Mouse (Mus musculus) v-Abl transformed pro-B cells (cell line): ENCODE measurements around the gene Pax7.

ENCODE experiments used
- in situ Hi-C, 2 experiments: fragments of 400-800 bp; cut with MboI; formaldehyde crosslinking; loops; one replicate each; pipeline ENCODE4 v1.15.1; 2025; ENCODE audit not compliant: unreplicated experiment in 2 of 2

Gene Pax7

DNA sequence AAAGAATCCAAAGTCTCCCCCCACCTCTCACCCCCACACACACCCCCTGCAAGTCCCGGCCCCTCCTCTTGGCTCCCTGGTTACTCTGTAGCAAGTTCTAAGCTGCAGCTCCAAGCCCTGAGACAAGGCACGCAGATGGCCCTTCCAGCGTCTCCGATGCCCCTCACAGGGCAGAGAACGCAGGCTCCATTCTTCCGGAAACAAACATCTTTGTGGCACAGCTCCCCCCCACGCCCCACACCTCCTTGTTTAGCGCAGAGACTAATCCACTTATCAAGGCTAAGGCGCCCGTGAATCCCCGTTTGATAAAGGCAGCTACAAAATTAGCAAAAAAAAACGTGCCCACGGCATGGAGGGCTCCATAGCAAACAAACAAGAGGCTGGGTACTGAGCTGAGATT, 71.4 kb downstream of the Pax7 start:
- in situ Hi-C loops = no loop called here

GRCm38 (mm10) chr4:139760736-139761135, 72.6 kb downstream of the Pax7 start:
- in situ Hi-C loops = no loop called here

GRCm38 (mm10) chr4:139758512-139759340, 74.6 kb downstream of the Pax7 start:
- in situ Hi-C loops = no loop called here

DNA sequence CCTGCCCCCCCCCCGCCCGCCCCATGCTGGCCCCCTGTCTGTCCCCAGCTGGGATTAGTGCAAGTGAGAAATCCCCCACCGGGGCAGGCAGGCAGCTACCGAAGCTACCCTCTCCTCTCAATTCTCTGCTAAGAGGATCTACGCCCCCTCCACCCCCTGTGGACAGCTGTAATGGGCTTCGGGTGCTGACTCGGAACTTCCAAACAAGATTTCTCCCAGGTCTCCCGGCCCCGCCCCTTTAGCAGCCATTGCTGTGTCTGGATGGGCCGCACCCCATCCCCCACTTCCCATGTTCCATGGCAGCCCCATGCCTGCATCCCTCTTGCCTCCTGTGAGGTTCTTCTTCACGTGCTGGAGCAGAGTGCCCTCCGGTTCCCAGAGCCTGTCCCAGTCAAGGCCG, 76.4 kb downstream of the Pax7 start:
- in situ Hi-C loops = no loop called here

DNA sequence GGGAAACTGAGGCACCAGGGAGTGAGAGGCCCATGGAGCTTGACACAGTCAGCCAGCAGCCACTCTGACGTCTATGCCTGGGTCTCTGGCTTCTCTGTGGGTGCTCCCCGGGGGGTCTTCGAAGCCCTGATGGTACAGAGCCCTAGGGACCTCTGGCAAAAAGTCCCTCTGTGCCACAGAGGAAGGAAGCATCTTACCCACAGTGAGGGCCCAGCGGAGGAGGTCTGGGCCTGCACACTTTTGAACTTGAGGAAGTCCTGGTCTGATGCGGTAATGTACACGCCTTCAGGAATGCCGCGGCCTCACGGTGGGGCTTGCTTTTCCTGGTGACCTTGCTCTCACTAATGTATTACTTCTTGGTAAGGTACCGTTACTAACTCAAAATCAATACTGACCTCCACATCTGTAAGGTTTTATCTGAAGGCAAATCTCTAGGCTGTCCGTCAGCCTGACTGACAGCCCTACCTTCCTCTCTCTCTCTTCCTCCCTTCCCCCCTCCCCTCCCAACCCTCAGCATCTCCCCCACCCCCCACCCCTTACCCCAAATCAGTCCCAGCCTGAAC, 79.1 kb downstream of the Pax7 start:
- in situ Hi-C loops = no loop called here

GRCm38 (mm10) chr4:139750926-139751325, 82.4 kb downstream of the Pax7 start:
- in situ Hi-C loops = no loop called here

DNA sequence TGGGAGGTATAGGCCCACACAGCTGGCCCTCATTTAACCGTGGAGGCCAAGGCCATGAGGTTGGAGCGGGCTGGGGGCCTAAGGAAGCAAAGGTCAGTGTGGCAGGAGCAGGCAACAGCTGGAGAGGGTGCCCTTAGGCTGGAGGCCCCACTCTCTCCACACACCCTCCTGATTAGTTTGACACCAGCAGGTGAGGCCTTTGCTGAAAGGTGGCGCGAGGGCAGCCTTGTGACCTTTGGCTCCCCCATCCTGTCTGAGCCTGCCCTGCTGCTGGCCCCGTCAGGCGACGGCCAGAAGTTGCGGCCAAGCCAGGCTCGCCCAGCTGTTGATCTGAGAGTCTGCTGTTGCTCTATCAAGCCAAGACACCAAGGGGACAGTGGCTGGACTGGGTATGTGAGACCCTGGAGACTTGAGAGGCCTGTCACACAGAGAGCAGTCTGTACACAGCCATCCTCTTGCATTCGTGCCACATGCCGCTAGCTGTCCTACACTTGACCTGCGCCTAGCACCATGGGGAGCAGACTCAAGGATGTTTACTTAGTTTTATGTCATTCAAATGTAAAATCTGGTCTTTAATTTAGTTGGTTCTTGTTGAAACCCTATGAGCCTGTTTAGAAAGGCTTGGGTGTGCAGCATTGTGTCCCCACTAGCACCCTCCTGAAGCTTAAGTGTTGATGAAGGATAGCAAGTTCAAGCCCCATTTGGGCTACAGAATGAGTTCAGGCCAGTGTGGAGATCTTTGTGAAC, 86.0 kb downstream of the Pax7 start:
- in situ Hi-C loops = no loop called here

DNA sequence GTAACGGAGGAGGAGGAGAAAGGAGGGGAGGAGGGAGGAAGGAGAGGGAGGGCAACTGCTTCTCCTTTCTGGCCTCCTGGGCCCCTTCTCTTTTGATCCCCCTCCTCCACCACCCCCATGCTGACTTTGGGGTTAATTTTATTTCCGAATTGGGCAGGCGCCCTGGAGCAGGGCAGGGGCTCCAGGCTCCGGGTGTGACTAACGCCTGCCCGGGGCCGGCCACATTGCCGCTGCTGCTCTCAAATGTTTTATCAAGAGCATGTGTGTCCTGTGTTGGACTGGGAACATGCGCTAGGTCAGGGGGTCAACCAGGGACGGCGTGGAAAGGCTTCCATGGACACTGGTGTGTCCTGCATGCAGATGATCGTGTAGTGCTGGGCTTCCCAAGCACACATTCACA, 87.2 kb downstream of the Pax7 start:
- in situ Hi-C loops = no loop called here

DNA sequence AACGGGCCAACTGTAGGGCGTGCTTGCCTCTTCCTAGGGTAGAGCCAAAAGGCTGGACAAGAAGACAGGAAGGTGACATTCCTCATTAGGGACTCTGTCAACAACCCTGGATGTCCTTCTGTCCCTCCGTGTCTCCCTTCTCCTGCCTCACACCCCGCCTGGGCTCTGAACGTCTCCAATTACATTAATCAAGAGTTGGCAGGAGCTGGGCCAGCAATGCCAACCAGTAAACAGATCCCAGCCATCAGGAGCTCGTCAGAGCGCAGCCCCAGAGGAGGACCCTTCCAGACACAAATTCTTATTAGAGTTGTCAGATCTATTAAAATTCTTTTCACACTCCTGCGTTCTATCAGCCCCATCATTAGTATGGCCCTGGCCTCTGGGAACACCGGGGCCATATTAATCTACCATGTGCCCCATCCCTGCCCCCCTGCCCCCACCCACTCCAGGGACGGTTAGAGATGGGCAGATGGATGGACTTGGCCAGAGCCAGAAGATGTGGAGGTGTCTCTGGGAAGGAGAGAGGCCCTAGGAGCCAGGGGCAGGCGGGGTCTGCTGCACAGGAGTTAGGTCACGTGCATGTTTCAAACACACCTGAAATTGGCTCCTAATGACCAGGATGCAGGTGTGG, 88.4 kb downstream of the Pax7 start:
- in situ Hi-C loops = no loop called here

GRCm38 (mm10) chr4:139743626-139744025, 89.7 kb downstream of the Pax7 start:
- in situ Hi-C loops = no loop called here

GRCm38 (mm10) chr4:139737035-139737434, 96.3 kb downstream of the Pax7 start:
- in situ Hi-C loops = no loop called here

GRCm38 (mm10) chr4:139727101-139727500, 106.2 kb downstream of the Pax7 start:
- in situ Hi-C loops = no loop called here

GRCm38 (mm10) chr4:139725421-139725820, 107.9 kb downstream of the Pax7 start:
- in situ Hi-C loops = no loop called here

DNA sequence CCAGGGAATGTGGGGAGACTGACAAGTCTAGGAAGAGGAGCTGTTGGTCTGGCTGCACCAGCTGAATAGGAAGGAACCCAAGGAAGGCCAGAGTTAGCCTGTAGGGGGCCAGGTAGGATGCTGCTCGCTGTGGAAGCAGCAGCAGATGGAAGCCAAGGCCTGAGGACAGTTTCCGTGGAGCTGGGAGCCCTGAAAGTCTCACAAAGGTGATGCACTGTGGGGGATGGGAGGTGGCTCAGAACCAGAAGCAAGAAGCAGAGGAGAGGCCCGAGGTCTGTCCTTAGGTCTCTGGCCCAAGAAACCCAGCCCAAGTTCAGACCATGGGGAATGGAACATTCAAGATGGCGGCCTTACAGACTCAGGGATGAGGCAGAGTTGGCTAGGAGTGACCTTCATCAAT, 109.0 kb downstream of the Pax7 start:
- in situ Hi-C loops = no loop called here

DNA sequence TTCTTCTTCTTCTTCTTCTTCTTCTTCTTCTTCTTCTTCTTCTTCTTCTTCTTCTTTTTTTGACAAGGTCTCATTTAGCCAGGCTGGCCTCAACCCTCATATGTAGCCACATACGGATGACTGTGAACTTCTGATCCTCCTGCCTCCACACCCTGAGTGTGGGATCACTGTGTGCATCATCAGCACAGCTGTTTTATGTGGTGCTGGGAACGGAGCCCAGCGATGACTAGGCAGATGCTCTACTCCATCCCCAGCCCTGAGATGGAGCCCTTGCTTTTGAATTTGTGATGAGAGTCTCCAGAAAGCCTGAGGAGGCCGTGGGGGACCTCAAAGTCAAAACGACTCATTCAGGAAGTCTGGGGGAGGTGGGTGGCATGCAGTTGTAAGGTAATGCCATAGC, 114.3 kb downstream of the Pax7 start:
- in situ Hi-C loops = no loop called here

DNA sequence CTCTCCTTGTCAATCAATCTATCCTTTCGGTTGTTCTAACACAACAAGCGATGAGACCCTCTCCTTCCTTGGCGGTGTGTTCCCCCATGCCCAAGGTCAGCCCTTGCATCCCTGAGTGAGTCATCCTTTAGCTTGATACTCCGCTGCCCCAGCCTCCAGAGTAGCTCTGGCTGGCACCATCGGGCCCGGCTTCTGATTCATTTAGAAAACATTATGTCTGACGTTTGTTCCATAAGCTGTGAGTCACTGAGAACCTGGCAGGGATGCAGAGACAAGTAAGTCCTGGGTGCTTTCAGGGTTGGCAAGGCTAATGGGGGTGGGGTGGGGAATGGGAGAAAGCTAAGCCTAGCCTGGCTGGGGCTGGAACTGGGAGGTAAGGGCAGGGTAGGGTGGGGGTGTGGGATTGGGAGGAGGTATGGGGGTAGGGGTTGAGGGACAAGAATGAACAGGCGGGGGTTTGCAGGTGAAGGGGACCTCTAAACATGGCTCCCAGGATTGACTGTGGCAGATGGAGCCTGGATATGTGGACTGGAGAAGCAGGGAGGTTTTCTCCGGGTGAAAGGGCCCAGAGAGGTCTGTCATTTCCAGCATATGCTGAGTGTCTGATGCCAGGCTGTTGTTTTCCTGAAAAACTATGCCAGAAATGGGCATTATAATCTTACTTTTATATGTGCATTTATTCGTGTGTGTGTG, 116.7 kb downstream of the Pax7 start:
- in situ Hi-C loops = no loop called here

DNA sequence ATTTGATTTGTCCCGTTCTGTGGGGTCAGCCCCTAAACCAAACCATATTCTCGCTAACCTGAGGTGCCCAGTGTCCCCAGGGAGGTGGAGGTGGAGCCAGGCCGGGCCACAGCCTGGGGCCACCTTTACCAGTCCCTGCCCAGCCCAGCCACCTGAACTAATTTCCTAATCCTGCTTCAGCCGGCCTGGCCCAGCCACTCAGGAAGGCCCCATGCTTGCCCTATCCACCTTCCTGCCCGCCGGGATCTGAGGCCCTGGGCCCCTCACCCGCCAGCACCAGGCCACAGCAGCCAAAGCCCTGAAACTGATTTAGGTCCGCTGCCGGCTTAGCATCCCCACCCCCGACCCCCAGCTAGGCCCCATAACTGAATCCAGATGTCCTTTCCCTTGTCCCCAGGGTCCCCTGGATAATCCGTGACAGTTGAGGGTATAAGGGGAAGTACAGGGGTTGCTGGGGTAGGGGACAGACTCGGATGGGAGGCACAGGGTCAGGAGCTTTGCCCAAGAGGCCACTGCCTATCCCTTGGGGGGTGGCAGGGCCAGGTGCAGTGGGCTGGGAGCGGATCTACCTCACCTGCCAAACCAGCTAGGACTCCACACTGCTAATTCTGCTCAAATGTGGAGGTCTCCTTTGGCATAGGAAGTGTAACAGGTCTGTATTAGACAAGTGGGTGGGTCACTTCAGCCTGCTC, 117.9 kb downstream of the Pax7 start:
- in situ Hi-C loops = no loop called here

GRCm38 (mm10) chr4:139710467-139711334, 122.6 kb downstream of the Pax7 start:
- in situ Hi-C loops = no loop called here

- in situ Hi-C loops = no loop called here
Measured at GRCm38 (mm10) chr4:139705986-139706385, 127.3 kb downstream of the Pax7 start.
